Comparison of ENCODE assay signal across 7 mouse cellular contexts in genomic region chr11:61615686-61616522, GRCm38 (mm10). TPM values are rescaled to one million over a fixed set of nuclear protein-coding genes. Genes with fewer than 3 reads are reported as not detected.
A peak's percentile ranks its signal among the peaks of the same experiment; 100 is the strongest.
DNase-seq lines count a peak whose midpoint lies in the region; ATAC-seq and TF ChIP-seq lines count a peak whose summit lies in the region.

No protein-coding gene starts in this region.

- WGBS in forebrain, embryonic 15.5 days = 15% methylated on average over 18 of the region's 22 CpGs
- 14% methylated on average over 20 of the region's 22 CpGs for WGBS in hindbrain, embryonic 16.5 days

- H3K9ac ChIP-seq in forebrain, embryonic 15.5 days (replicated peaks) = 0 out of 2 replicates have a peak overlapping the region, but pooled peaks have one; percentile 22
- peak overlapping the region; percentile 53; the same call in 1 of the 2 replicates for H3K9ac ChIP-seq in hindbrain, embryonic 16.5 days (ENCODE audit: low read depth, low read length)

- peaks cover 31% of the 10 kb centered on the region for H3K4me1 ChIP-seq in E14TG2a.4 (replicated peaks; ENCODE audit: low read depth, low read length)
- peaks cover 8% of the 10 kb centered on the region for H3K4me1 ChIP-seq in forebrain, embryonic 15.5 days
- peaks cover 16% of the 10 kb centered on the region for H3K4me1 ChIP-seq in hindbrain, embryonic 16.5 days (ENCODE audit: control insufficient read depth, insufficient read depth, low read depth, low read length)

- no peaks in the 10 kb centered on the region for H3K36me3 ChIP-seq in E14TG2a.4 (ENCODE audit: insufficient read depth, low read length)
- no peaks in the 10 kb centered on the region for H3K36me3 ChIP-seq in forebrain, embryonic 15.5 days
- no peaks in the 10 kb centered on the region for H3K36me3 ChIP-seq in hindbrain, embryonic 16.5 days (ENCODE audit: control insufficient read depth, insufficient read depth, low read length)

- H3K4me3 ChIP-seq in E14TG2a.4 (replicated peaks; ENCODE audit: low read length) = peak overlapping the region; percentile 45
- H3K4me3 ChIP-seq in forebrain, embryonic 15.5 days = peak overlapping the region; percentile 11; the same call in 1 of the 2 replicates
- H3K4me3 ChIP-seq in hindbrain, embryonic 16.5 days (ENCODE audit: low read length) = peak overlapping the region; percentile 8; the same call in 1 of the 2 replicates

- H3K27ac ChIP-seq in forebrain, embryonic 15.5 days (replicated peaks) = no peak overlapping the region
- no peak overlapping the region for H3K27ac ChIP-seq in hindbrain, embryonic 16.5 days (ENCODE audit: low read depth, low read length)

- H3K27me3 ChIP-seq in E14TG2a.4 (ENCODE audit: insufficient read depth, low read length) = peaks cover 34% of the 10 kb centered on the region
- H3K27me3 ChIP-seq in forebrain, embryonic 15.5 days = no peaks in the 10 kb centered on the region
- H3K27me3 ChIP-seq in hindbrain, embryonic 16.5 days (replicated peaks; ENCODE audit: control insufficient read depth, insufficient read depth, low read length) = no peaks in the 10 kb centered on the region

- no peaks in the 10 kb centered on the region for H3K9me3 ChIP-seq in E14TG2a.4 (ENCODE audit: low read length)
- H3K9me3 ChIP-seq in forebrain, embryonic 15.5 days = no peaks in the 10 kb centered on the region
- no peaks in the 10 kb centered on the region for H3K9me3 ChIP-seq in hindbrain, embryonic 16.5 days (ENCODE audit: control insufficient read depth, low read length)

- no peak for ATAC-seq in forebrain, embryonic 15.5 days (replicated peaks)
- ATAC-seq in hindbrain, embryonic 16.5 days = peak; percentile 26; the same call in 1 of the 2 replicates
- ATAC-seq in granulocyte monocyte progenitor cell, adult 5-6 weeks (replicated peaks; ENCODE audit: poor library complexity, severe bottlenecking) = no peak

- DNase-seq in MN1 (ENCODE audit: low spot score) = peak; percentile 39
- peak; percentile 65 to 82 for DNase-seq in lung, postnatal 4 days
- DNase-seq in thymus, adult 18-20 months = no peak

- TF ChIP-seq CTCF in E14TG2a.4 (conservative IDR thresholded peaks at IDR 0.05; ENCODE audit: low read length) = no peak

- peak overlapping the region; percentile 40 for H3K4me2 ChIP-seq in forebrain, embryonic 15.5 days (replicated peaks)
- peak overlapping the region; percentile 45 for H3K4me2 ChIP-seq in hindbrain, embryonic 16.5 days (ENCODE audit: low read length)

RNA-seq across cellular contexts. Expression of gene Epn2, which starts 36.4 kb away (rescaled TPM):
- 64.6 and 67.3 TPM in 2 replicates for polyA plus RNA-seq in forebrain, embryonic 15.5 days (2015; fragmentation: Nextera tagmentation; extraction: Ambion mirVana)
- 66.9 and 70.5 TPM in 2 replicates for polyA plus RNA-seq in hindbrain, embryonic 16.5 days (2015; fragmentation: Nextera tagmentation; extraction: Ambion mirVana)
- total RNA-seq in granulocyte monocyte progenitor cell, adult 5-6 weeks (2014; fragmentation: Nextera tagmentation) = not detected in 2 replicates
- not detected in 2 replicates for total RNA-seq in granulocyte monocyte progenitor cell, adult 5-6 weeks (2017)

RNA-seq across cellular contexts. Expression of gene Grap, which starts 37.2 kb away (rescaled TPM):
- 8.0 and 9.1 TPM in 2 replicates for polyA plus RNA-seq in forebrain, embryonic 15.5 days (2015; fragmentation: Nextera tagmentation; extraction: Ambion mirVana)
- polyA plus RNA-seq in hindbrain, embryonic 16.5 days (2015; fragmentation: Nextera tagmentation; extraction: Ambion mirVana) = 12.0 and 12.1 TPM in 2 replicates
- 2.0 TPM in 1 of 2 replicates, not detected in the other for total RNA-seq in granulocyte monocyte progenitor cell, adult 5-6 weeks (2014; fragmentation: Nextera tagmentation)
- 0.30 and 0.31 TPM in 2 replicates for total RNA-seq in granulocyte monocyte progenitor cell, adult 5-6 weeks (2017)

Comparison
In these comparisons a context has a peak if more than half of its experiments do, and no peak if none do; other contexts are left out.
1. DNase-seq: peak in MN1 (single experiment) and lung, postnatal 4 days (2 of 2); none in thymus, adult 18-20 months (0 of 2).
2. Peak in every context shown above with its lines, with median percentiles within 50 percentile points of each other: H3K4me3 ChIP-seq.